ENCODE assay signal across 16 mouse cellular contexts in the genomic region with DNA sequence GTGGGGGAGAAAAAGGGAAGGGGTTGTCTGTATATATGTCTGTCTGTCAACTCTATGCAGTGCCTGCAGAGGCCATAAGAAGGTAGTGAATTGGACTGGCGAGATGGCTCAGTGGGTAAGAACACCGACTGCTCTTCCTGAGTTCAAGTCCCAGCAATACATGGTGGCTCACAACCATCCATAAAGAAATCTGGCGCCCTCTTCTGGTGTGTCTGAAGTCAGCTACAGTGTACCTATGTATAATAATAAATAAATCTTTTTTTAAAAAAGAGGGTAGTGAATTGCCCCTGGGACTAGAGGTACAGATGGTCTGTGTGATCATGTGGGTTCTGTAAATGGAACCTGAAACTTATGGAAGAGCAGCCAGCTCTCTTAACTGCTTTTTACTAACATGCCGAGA. TPM values are rescaled to one million over a fixed set of nuclear protein-coding genes. Genes with fewer than 3 reads are reported as not detected.
DNase-seq lines count a peak whose midpoint lies in the region; ATAC-seq and TF ChIP-seq lines count a peak whose summit lies in the region.
"Had no signal": no experiment of that assay in that cellular context is flagged by ENCODE, and none has a peak within 500 bp of the region (broad histone marks: within the 10 kb centered on the region; RNA-seq: fewer than 3 reads in every experiment).

No protein-coding gene starts in this region.

- TF ChIP-seq CTCF in hindbrain, postnatal 0 days (IDR thresholded peaks at IDR 0.05; ENCODE audit: low read depth) = peak; percentile 32; the same call in 1 of the 2 replicates

- peaks cover 54% of the 10 kb centered on the region for H3K36me3 ChIP-seq in hindbrain, postnatal 0 days (ENCODE audit: insufficient read depth, low read length)
- H3K36me3 ChIP-seq in hindbrain, embryonic 10.5 days = peaks cover 85% of the 10 kb centered on the region
- H3K36me3 ChIP-seq in splenic B cell, adult 2 months (ENCODE audit: control insufficient read depth, insufficient read depth, low read length, poor library complexity, severe bottlenecking) = peaks cover 22% of the 10 kb centered on the region

- no peak overlapping the region for H3K4me3 ChIP-seq in hindbrain, postnatal 0 days (ENCODE audit: low read length)
- H3K4me3 ChIP-seq in hindbrain, embryonic 10.5 days = no peak overlapping the region
- H3K4me3 ChIP-seq: embryonic facial prominence, embryonic 13.5 days; forebrain, embryonic 12.5 days; heart, embryonic 15.5 days; liver, embryonic 12.5 days; neural tube, embryonic 12.5 days had no signal

- no peaks in the 10 kb centered on the region for H3K9me3 ChIP-seq in hindbrain, postnatal 0 days (ENCODE audit: low read length)
- no peaks in the 10 kb centered on the region for H3K9me3 ChIP-seq in hindbrain, embryonic 10.5 days
- H3K9me3 ChIP-seq: embryonic facial prominence, embryonic 13.5 days; forebrain, embryonic 12.5 days; heart, embryonic 15.5 days; liver, embryonic 12.5 days; neural tube, embryonic 12.5 days had no signal

- H3K4me1 ChIP-seq in hindbrain, postnatal 0 days (ENCODE audit: insufficient read depth, low read length) = no peaks in the 10 kb centered on the region
- no peaks in the 10 kb centered on the region for H3K4me1 ChIP-seq in hindbrain, embryonic 10.5 days (replicated peaks)
- H3K4me1 ChIP-seq: embryonic facial prominence, embryonic 13.5 days; forebrain, embryonic 12.5 days; neural tube, embryonic 12.5 days had no signal

- no peak overlapping the region for H3K4me2 ChIP-seq in hindbrain, postnatal 0 days (ENCODE audit: low read depth, low read length)
- H3K4me2 ChIP-seq: embryonic facial prominence, embryonic 13.5 days; forebrain, embryonic 12.5 days; heart, embryonic 15.5 days; liver, embryonic 12.5 days; neural tube, embryonic 12.5 days had no signal

- 73% methylated on average over 4 of the region's 4 CpGs for WGBS in hindbrain, postnatal 0 days
- 83% methylated on average over 4 of the region's 4 CpGs for WGBS in hindbrain, embryonic 10.5 days

- no peak for ATAC-seq in CD4-positive, CD25-positive, alpha-beta regulatory T cell, adult 4 months
- no peak for ATAC-seq in hindbrain, postnatal 0 days
- ATAC-seq: liver, embryonic 12.5 days had no signal

- H3K9ac ChIP-seq in hindbrain, postnatal 0 days (replicated peaks; ENCODE audit: low read length) = no peak overlapping the region
- H3K9ac ChIP-seq: embryonic facial prominence, embryonic 13.5 days; forebrain, embryonic 12.5 days; heart, embryonic 15.5 days; liver, embryonic 12.5 days; neural tube, embryonic 12.5 days had no signal

- H3K27ac ChIP-seq in hindbrain, postnatal 0 days = no peak overlapping the region
- H3K27ac ChIP-seq in hindbrain, embryonic 10.5 days = no peak overlapping the region
- H3K27ac ChIP-seq: embryonic facial prominence, embryonic 13.5 days; forebrain, embryonic 12.5 days; heart, embryonic 15.5 days; liver, embryonic 12.5 days; neural tube, embryonic 12.5 days had no signal

- H3K27me3 ChIP-seq in hindbrain, postnatal 0 days (ENCODE audit: insufficient read depth, low read length) = no peaks in the 10 kb centered on the region
- no peaks in the 10 kb centered on the region for H3K27me3 ChIP-seq in hindbrain, embryonic 10.5 days (ENCODE audit: insufficient read depth, poor library complexity, severe bottlenecking)
- H3K27me3 ChIP-seq in splenic B cell, adult 2 months (ENCODE audit: control insufficient read depth, insufficient read depth, low read length, poor library complexity, severe bottlenecking) = no peaks in the 10 kb centered on the region
- H3K27me3 ChIP-seq: embryonic facial prominence, embryonic 13.5 days; forebrain, embryonic 12.5 days; heart, embryonic 15.5 days; liver, embryonic 12.5 days; neural tube, embryonic 12.5 days had no signal

- DNase-seq in CD4-positive, CD25-positive, alpha-beta regulatory T cell, adult 2 months (ENCODE audit: low read depth, low spot score) = peak; percentile 45
- no peak for DNase-seq in hindbrain, postnatal 0 days (ENCODE audit: low spot score)
- DNase-seq in hindbrain, embryonic 10.5 days (ENCODE audit: low spot score) = no peak
- peak; percentile 55 for DNase-seq in lung, postnatal 36 days
- DNase-seq in lung, postnatal 4 days = no peak
- peak; percentile 47 for DNase-seq in splenic B cell, adult 2 months (ENCODE audit: low read depth, low spot score)
- DNase-seq in adrenal gland, adult 18-20 months (ENCODE audit: low spot score in 2 of 2) = no peak
- DNase-seq: adrenal gland, adult 8-10 months; gastrocnemius, postnatal 25 days had no signal

RNA-seq across cellular contexts. Expression of gene Larp1, which starts 37.6 kb away (rescaled TPM):
- 10 to 100 TPM; 27.0 to 36.1 TPM for polyA plus RNA-seq in CD4-positive, CD25-positive, alpha-beta regulatory T cell, adult 4 months (2017; shearing (Covaris generic))
- total RNA-seq in hindbrain, postnatal 0 days (2014; rRNA removed) = 41.0 and 42.9 TPM in 2 replicates
- polyA plus RNA-seq in hindbrain, postnatal 0 days (2015; fragmentation: Nextera tagmentation; extraction: Ambion mirVana) = 14.9 and 15.0 TPM in 2 replicates
- 14.0 and 15.6 TPM in 2 replicates for polyA plus RNA-seq in hindbrain, embryonic 10.5 days (2016; fragmentation: Nextera tagmentation; extraction: Ambion mirVana)
- 100 to 1,000 TPM in 1 of 2 experiments, 10 to 100 TPM in 1; 85.2 to 122 TPM for total RNA-seq in adrenal gland, adult 18-20 months (2021)

RNA-seq across cellular contexts. Expression of gene Gm12248, which starts 46.5 kb away (rescaled TPM):
- under 1 TPM; 0.38 to 0.71 TPM for polyA plus RNA-seq in CD4-positive, CD25-positive, alpha-beta regulatory T cell, adult 4 months (2017; shearing (Covaris generic))
- not detected in 2 replicates for total RNA-seq in hindbrain, postnatal 0 days (2014; rRNA removed)
- not detected in 2 replicates for polyA plus RNA-seq in hindbrain, postnatal 0 days (2015; fragmentation: Nextera tagmentation; extraction: Ambion mirVana)
- 0.17 TPM in 1 of 2 replicates, not detected in the other for polyA plus RNA-seq in hindbrain, embryonic 10.5 days (2016; fragmentation: Nextera tagmentation; extraction: Ambion mirVana)
- total RNA-seq in adrenal gland, adult 18-20 months (2021) = under 1 TPM; 0.19 to 0.27 TPM
- total RNA-seq: gastrocnemius, postnatal 25 days; left cerebral cortex, postnatal 10 days had no signal
- polyA plus RNA-seq: embryonic facial prominence, embryonic 13.5 days; forebrain, embryonic 12.5 days; heart, embryonic 15.5 days; liver, embryonic 12.5 days; neural tube, embryonic 12.5 days had no signal

RNA-seq across cellular contexts. Expression of gene Cnot8, which starts 57.5 kb away (rescaled TPM):
- 10 to 100 TPM; 89.2 to 97.8 TPM for polyA plus RNA-seq in CD4-positive, CD25-positive, alpha-beta regulatory T cell, adult 4 months (2017; shearing (Covaris generic))
- total RNA-seq in hindbrain, postnatal 0 days (2014; rRNA removed) = 76.4 and 83.7 TPM in 2 replicates
- 82.1 and 83.1 TPM in 2 replicates for polyA plus RNA-seq in hindbrain, postnatal 0 days (2015; fragmentation: Nextera tagmentation; extraction: Ambion mirVana)
- polyA plus RNA-seq in hindbrain, embryonic 10.5 days (2016; fragmentation: Nextera tagmentation; extraction: Ambion mirVana) = 103 and 106 TPM in 2 replicates
- 10 to 100 TPM; 40.9 to 47.1 TPM for total RNA-seq in adrenal gland, adult 18-20 months (2021)

Comparison
In these comparisons a context has a peak if more than half of its experiments do, and no peak if none do; other contexts are left out.
1. DNase-seq: peak in CD4-positive, CD25-positive, alpha-beta regulatory T cell, adult 2 months (single experiment), lung, postnatal 36 days (single experiment) and splenic B cell, adult 2 months (single experiment); none in hindbrain, postnatal 0 days (single experiment), hindbrain, embryonic 10.5 days (single experiment), lung, postnatal 4 days (0 of 2) and adrenal gland, adult 18-20 months (0 of 2).